Mouse (Mus musculus) heart, adult 2 months (tissue): Measurements from ENCODE around the gene Gm20388. TPM values are rescaled to one million over a fixed set of nuclear protein-coding genes. Genes with fewer than 3 reads are reported as not detected.

ENCODE experiments used
- DNase-seq, 2 experiments: peaks; one replicate each; pipeline ENCODE4 v3.0.0; 2021
- H3K27ac ChIP-seq: fragments of 200-600 bp; 2 replicates; pipeline ENCODE4 v1.8.1; 2022
- H3K27me3 ChIP-seq: fragments of 200-500 bp; 2 replicates; pipeline ENCODE4 v1.6.1; 2012; ENCODE audit warnings: mild to moderate bottlenecking, low read length, inconsistent platforms, mixed read lengths; ENCODE audit not compliant: control insufficient read depth, insufficient read depth
- H3K36me3 ChIP-seq: fragments of 200-500 bp; 2 replicates; pipeline ENCODE4 v1.6.1; 2012; ENCODE audit warnings: low read length, inconsistent platforms; ENCODE audit not compliant: control insufficient read depth, insufficient read depth
- H3K4me1 ChIP-seq: fragments of 200-500 bp; 2 replicates; pipeline ENCODE4 v1.6.1; 2011; ENCODE audit warnings: low read length; ENCODE audit not compliant: control insufficient read depth, insufficient read depth
- H3K4me3 ChIP-seq: fragments of 200-600 bp; 2 replicates; pipeline ENCODE4 v1.8.1; 2022
- H3K79me2 ChIP-seq: fragments of 200-500 bp; replicated peaks from 2 replicates; pipeline ENCODE4 v1.6.1; 2012; ENCODE audit warnings: mild to moderate bottlenecking, inconsistent platforms, low read length, moderate library complexity, mixed read lengths; ENCODE audit not compliant: control insufficient read depth, insufficient read depth
- H3K9ac ChIP-seq: fragments of 200-500 bp; 2 replicates; pipeline ENCODE4 v1.6.1; 2012; ENCODE audit warnings: low read depth, mild to moderate bottlenecking, control low read depth, inconsistent platforms, low read length, mixed read lengths
- CTCF ChIP-seq: fragments of 200-600 bp; IDR thresholded peaks from 2 replicates; pipeline ENCODE4 v1.8.1; 2022; ENCODE audit warnings: antibody characterized with exemption, mild to moderate bottlenecking, moderate library complexity
- EP300 ChIP-seq: fragments of 200-500 bp; IDR thresholded peaks from 2 replicates; pipeline ENCODE4 v1.6.1; 2011; ENCODE audit warnings: low read depth, low read length, control low read depth; ENCODE audit not compliant: insufficient read depth
- POLR2A ChIP-seq: fragments of 200-500 bp; IDR thresholded peaks from 2 replicates; pipeline ENCODE4 v1.6.1; 2011; ENCODE audit warnings: mild to moderate bottlenecking, low read depth, low read length, control low read depth; ENCODE audit not compliant: insufficient read depth
- WGBS: fragments of 180-500 bp; shearing (Covaris S2); methylation state at CpG from one replicate; pipeline ENCODE4 v1.1.7; 2018; 5-methylcytosine and 5-hydroxymethylcytosine counted together
- intact Hi-C: fragments of 180-260 bp; cut with DNase I; formaldehyde crosslinking; loops from one replicate; pipeline ENCODE4 v1.15.1; 2025
- polyA plus RNA-seq: library from polyadenylated mRNA; depleted of rRNA; stranded (reverse); fragments of >200 nt; gene quantifications from 2 replicates; pipeline ENCODE4 v1.2.3, GENCODE M21; 2012
- total RNA-seq, 2 experiments: library from RNA; stranded (reverse); gene quantifications; 2 replicates each; pipeline ENCODE4 v1.2.3; 2021

The Gm20388 gene
- total and polyA plus RNA-seq, 3 experiments, result 1.8 to 32.3 TPM; not detected in 1

GRCm38 (mm10) chr8:120478754-120479153 lies 568.1 kb downstream of the Gm20388 start:
- Histone ChIP-seq H3K4me1 (peaks cover 10% of the 10 kb centered on the region), H3K4me3 (no peak overlapping the region), H3K36me3 (no peaks in the 10 kb centered on the region), H3K79me2 (0 out of 2 replicates have a peak, but pooled peaks cover 1% of the 10 kb centered on the region), H3K27me3 (no peaks in the 10 kb centered on the region), H3K27ac (no peak overlapping the region), H3K9ac (no peak overlapping the region)
- DNase-seq, result no peak
- intact Hi-C loops, result no loop called here
- TF ChIP-seq EP300 (no peak), POLR2A (no peak), CTCF (no peak)
- 92% methylated on average over 11 of the region's 11 CpGs for WGBS

GRCm38 (mm10) chr8:120479691-120480090 lies 569.0 kb downstream of the Gm20388 start:
- Histone ChIP-seq H3K27ac (no peak overlapping the region), H3K27me3 (no peaks in the 10 kb centered on the region), H3K36me3 (no peaks in the 10 kb centered on the region), H3K9ac (no peak overlapping the region), H3K4me1 (peaks cover 6% of the 10 kb centered on the region), H3K4me3 (no peak overlapping the region), H3K79me2 (0 out of 2 replicates have a peak, but pooled peaks cover 1% of the 10 kb centered on the region)
- intact Hi-C loops, result no loop called here
- DNase-seq, result no peak
- 67% methylated on average over 4 of the region's 4 CpGs for WGBS
- TF ChIP-seq CTCF (no peak), EP300 (no peak), POLR2A (no peak)

GRCm38 (mm10) chr8:120482015-120482689 lies 571.5 kb downstream of the Gm20388 start:
- no peaks in the 10 kb centered on the region for H3K36me3 ChIP-seq
- H3K27me3 ChIP-seq, result no peaks in the 10 kb centered on the region
- DNase-seq, result no peak
- no peak overlapping the region for H3K4me3 ChIP-seq
- no peak overlapping the region for H3K9ac ChIP-seq
- WGBS, result 84% methylated on average over 9 of the region's 9 CpGs
- no peak for TF ChIP-seq CTCF
- TF ChIP-seq POLR2A, result no peak
- TF ChIP-seq EP300, result no peak
- H3K27ac ChIP-seq, result no peak overlapping the region
- H3K4me1 ChIP-seq, result peaks cover 10% of the 10 kb centered on the region
- intact Hi-C loops, result no loop called here
- H3K79me2 ChIP-seq, result 0 out of 2 replicates have a peak, but pooled peaks cover 1% of the 10 kb centered on the region

- intact Hi-C loops, result no loop called here
- DNase-seq, result peak in 1 of 2 experiments; percentile 62
- Histone ChIP-seq H3K27ac (no peak overlapping the region; the same call in 1 of the 2 replicates), H3K4me1 (peaks cover 10% of the 10 kb centered on the region), H3K4me3 (no peak overlapping the region), H3K27me3 (no peaks in the 10 kb centered on the region), H3K36me3 (no peaks in the 10 kb centered on the region), H3K9ac (no peak overlapping the region), H3K79me2 (no peaks in the 10 kb centered on the region)
- WGBS, result 58% methylated on average over 6 of the region's 6 CpGs
- no peak for TF ChIP-seq CTCF
- peak; percentile 74 for TF ChIP-seq EP300
- TF ChIP-seq POLR2A, result no peak
Observed at GRCm38 (mm10) chr8:120484460-120484859, 573.8 kb downstream of the Gm20388 start.

GRCm38 (mm10) chr8:120485116-120485515 lies 574.5 kb downstream of the Gm20388 start:
- peaks cover 15% of the 10 kb centered on the region for H3K4me1 ChIP-seq
- H3K27me3 ChIP-seq, result no peaks in the 10 kb centered on the region
- H3K79me2 ChIP-seq, result no peaks in the 10 kb centered on the region
- no peak for TF ChIP-seq POLR2A
- TF ChIP-seq EP300, result no peak
- no peak for TF ChIP-seq CTCF
- intact Hi-C loops, result loop anchor here (5.0 kb wide), 2 partner anchors 68 to 298 kb away; no protein-coding TSS in a partner anchor
- no peak overlapping the region; the same call in 1 of the 2 replicates for H3K27ac ChIP-seq
- WGBS, result 47% methylated on average over 6 of the region's 6 CpGs
- H3K36me3 ChIP-seq, result no peaks in the 10 kb centered on the region
- no peak for DNase-seq
- H3K9ac ChIP-seq, result no peak overlapping the region
- no peak overlapping the region for H3K4me3 ChIP-seq
